Mouse (Mus musculus) cerebellum, postnatal 14 days (tissue): Measurements from ENCODE around the gene Ppp1r1b.

Source experiments
- DNase-seq, 2 experiments: peaks; one replicate each; pipeline ENCODE4 v3.0.0; 2021; ENCODE audit warnings: mixed read lengths in 2 of 2

Ppp1r1b gene

DNA sequence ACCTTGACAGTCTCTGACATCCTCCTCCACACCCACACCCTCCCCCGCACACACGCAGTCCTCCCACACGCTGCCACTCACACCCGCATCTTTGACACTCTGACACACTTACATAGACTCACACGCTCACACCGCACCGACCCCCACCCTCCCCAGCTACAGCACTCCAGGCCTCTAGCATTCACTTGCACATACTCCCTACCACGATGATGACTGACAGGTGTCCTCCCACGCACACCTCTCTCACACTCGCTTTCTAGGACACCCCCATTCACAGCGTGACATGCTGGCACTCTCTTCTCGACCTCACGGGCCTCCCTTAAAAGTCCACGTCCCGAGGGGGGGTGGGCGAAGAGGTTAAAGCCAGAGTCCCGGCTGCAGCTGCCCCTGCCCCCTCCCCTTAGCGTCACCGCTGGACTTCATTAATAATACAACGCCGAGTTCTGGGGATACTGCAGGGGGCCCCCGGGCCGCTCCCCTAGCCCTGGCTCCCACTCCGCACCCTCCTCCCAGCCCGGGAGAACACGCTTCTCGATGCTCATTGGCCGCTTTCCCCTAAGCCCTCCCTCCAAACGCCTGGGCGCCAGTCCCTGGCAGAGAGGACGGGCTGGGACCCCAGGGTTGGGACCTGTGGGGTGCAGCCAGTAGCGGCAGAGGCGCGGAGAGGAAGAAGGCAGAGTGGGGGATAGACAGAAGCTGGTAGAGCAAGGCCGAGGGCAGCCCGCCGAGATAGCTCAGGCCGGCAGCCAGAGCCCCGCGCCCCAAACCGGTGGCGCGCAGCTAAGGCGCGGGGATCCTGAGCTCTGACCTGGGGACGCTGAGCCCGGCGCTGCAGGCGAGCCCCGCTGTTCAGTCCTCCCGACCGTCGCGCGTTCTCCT lies at the start of gene Ppp1r1b:
Gene Ppp1r1b, plus strand, starts transcription at position 322 of the 879 bp plus-strand sequence.
- peak; percentile 79 to 83 for DNase-seq

DNA sequence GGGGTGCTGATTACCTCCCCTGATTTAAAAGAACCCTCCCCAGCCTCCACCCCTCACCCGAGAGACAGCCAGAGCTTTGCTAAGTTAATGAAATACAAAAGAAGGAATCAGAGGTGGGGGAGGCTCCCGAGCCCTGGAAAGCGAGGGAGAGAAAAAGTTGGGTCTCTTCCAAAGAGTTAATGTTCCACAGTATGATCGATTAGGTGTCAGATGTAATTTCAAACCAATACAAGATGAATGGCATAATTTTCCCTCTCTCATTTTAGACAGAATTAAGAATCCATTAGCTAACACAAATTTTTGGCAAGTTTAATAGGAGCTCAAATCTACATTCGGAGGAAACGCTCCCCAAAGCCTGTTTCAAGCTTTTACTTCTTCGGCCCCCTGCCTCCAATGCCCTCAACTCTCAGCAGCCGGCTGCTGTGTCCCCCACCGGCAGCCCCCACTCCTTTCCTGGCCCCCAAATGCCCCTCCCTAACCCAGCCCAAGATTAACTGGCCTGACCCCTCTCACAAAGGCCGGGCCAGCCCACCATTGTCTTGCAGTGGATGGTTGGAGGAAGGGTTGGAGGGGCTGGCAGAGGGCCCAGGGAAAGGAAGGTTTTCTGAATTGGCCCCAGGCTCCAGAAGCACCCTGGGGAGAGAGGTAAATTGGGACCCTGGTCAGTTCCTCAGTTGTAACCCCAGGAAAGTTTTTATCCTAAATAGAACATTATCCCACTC lies 49.6 kb upstream of the Ppp1r1b start:
- DNase-seq = peak in 1 of 2 experiments; percentile 43

DNA sequence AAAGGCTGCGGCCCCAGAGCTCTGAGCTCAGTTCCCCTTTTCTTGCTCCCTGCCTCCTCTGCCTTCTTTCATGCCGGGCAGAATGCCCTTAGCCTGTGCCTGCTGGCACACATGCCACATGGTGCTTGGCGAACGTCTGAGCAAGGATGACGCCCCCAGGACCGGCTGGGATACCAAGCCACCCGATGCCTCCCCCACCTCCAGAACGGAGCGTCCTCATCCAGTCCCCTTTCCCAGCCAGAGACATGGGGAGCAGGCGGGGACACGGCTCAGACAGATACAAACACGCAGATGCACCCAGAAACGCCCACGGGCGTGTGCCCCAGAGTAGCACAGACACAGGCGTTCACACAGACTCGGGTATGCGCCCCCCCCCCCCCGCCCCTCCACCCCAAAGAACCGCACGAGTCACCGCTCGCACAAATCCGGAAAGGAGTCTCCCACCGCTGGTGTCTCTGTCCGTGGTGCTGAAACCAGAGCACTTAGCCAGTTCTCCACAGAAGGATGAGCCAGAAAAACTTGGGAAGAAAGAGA lies 34.3 kb upstream of the Ppp1r1b start:
- DNase-seq = peak; percentile 80 to 81

DNA sequence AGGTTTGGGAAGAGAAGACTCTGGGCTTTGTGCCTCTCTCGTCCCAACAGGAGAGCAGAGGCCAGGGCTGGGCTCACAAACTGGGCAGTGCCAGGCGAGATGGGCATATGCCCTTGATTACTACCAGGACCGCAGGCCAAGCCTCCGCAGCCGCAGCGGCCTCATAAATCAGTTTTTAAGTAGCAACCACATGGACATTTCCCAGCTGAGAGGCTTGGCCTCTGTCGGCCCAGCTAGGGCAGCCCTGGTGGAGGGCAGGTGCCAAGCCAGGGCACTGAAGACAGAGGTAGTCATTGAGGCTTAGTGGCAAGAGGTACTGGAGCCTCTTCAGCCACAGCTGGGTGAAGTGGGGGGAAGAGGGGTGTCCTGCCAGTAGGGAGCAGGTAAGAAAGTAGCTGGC lies 30.7 kb upstream of the Ppp1r1b start:
- peak; percentile 46 to 49 for DNase-seq

DNA sequence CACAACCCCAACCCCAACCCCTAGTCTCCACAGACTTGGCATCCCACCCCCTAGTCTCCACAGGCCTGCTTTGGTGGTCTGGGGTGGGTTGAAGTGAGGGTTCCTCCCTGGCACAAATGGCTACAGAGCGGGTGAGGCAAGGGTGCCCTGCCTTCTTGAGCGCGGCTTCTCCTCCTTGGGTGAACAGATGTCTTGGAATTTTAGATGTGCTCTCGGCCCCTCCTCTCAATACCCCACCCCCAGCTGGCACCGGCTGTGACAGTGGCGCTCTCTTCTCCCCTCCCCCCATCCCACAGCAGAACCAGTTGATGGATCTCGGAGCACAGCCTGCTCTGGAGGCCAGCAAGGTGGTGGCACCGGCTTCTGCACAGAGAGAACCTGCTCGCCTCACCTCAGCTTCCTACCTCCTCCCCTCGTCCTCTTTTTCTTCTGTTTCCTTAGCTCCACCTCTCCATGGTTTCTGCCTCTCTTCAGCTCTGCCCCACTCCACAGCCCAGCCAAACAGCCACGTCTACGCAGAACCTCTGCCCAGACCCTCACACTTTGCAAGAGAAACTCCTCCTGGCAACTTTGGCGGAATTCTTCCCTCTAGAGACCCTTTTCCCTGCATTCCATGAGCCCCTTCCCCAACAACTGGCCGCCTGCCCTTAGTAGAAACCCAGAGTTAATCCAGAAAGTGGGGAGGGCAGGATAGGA lies 29.6 kb upstream of the Ppp1r1b start:
- peak; percentile 61 to 67 for DNase-seq

DNA sequence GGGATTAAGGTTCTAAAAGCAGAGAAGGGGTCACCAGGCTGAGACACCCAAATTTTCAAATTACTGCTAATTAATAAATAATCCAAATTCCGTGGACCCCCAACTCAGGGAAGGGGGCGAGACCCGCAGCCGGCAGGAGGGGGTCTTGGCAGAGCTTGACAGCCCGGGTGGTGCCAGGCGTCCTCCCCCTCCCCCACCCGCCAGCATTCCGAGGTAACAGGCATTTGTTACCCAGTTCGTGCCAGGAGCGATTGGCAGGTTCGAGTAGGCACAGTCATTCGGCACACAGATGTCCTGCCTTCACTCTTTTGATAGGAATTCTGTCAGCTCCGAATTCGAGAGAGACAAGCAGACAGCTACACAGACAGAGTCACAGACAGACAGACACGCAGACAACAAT lies 29.1 kb upstream of the Ppp1r1b start:
- DNase-seq = peak; percentile 85 to 87

DNA sequence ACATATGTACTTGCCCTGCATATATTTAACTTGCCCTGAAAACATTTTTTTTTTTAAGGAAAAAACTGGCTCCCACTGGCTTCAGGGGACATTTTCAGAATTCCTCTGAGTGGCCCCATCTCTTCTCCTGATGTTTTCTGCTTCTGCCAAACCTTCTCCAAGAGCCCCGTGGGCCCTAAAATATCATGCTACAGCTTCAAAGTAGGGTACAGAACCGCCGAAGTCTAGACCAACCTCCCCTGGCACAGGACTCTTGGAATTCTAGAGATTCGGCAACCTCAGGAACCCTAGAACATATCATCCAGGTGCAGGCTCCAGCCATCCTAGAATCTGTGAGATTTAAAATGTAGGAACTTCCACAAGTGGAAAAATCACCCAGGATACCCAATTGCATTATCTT lies 28.7 kb upstream of the Ppp1r1b start:
- DNase-seq = peak in 1 of 2 experiments; percentile 12

DNA sequence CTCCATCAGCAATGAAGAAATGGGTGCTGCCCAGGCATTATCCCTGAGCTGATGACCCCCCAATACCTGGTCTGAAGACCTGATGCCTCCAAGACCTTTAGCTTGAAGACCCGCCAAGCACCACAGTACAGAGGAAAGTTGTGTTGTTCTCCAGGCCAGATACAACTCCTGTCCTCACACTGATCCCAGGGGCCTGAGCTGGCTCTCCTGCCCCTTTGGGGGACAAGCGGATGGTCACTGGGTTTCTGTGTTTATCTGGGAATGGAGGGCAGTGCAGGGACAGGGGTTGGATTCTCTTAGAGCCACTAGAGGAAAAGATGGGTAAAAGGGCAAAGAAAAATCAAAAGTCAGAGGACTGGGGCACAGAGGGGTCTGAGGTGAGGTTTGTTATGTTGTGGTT lies 28.3 kb upstream of the Ppp1r1b start:
- DNase-seq = peak; percentile 44 to 49

DNA sequence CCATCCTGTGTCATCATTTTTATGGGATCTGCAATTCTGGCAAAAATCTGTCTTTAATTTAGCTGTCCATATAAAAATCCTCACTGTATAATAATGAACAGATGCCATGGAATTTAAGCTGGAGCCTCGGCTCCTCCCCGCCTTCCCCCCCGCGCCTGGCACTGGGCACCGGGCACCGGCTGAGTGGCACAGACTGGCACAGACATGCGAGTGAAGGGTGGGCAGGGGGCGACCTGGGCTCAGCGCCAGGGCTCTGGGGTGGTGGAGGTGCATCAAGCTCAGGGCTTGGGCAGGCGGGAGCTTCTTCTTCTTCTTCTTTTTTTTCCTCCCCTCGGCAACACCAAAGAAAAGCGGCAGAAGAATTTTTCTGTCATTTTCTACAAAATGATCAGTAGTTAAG lies 27.8 kb upstream of the Ppp1r1b start:
- DNase-seq = peak; percentile 94 to 95

DNA sequence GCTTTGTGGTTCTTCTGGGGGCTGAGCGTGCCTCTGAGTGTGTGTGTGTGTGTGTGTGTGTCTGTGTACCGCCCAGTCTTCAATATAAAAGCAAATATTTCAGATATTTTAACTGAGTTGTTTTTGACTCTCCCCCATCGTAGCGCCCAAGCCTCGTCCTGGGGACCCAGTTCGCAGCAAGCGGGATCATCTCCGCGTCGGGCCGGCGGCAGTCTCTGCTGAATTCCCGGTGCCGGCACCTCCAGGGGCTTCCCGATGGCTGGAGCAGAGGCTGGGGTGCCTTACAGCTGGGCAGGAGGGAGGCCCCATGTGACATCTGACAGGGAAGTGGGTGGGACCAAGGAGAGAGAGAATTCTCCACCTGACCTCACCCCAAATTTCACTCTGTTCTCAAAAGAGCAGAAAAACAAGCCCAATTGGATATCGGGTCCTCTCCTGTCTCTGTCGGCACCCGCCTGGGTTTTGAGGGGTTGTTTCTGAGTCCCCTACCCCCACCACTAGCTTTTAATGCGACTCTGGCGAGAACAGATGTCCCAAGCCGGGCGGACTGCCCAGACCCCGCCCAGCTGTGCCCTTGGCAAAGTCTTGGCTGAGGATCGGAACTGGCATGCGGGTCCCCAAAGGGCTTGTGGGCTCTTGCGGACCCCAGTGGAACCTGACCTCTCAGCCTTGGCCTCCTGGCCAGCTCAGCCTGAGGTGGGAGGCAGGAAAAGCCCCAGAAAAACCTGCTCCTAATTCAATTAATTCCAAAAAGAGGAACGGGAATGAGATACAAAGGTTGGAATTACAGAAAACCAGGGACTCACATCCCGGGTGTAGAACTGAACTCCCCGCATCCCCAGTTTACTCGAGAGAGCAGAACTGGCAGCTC lies 27.2 kb upstream of the Ppp1r1b start:
- peak; percentile 85 to 87 for DNase-seq

DNA sequence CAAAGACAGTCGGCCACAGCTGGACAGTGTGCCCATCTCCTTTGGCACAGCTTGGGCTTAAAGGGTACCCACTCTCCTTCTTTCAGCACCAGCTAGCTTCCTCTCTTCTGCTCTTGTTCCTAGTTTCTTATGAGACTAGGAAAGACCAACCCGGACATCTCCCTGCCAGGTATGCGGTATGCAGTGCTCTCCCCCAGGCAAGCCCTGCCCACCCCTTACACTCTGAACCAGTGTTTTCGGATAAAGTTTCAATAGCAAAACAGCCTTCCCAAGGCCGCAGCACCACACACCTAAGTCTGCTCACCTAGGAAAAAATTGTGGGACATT lies 26.6 kb upstream of the Ppp1r1b start:
- DNase-seq = no peak

DNA sequence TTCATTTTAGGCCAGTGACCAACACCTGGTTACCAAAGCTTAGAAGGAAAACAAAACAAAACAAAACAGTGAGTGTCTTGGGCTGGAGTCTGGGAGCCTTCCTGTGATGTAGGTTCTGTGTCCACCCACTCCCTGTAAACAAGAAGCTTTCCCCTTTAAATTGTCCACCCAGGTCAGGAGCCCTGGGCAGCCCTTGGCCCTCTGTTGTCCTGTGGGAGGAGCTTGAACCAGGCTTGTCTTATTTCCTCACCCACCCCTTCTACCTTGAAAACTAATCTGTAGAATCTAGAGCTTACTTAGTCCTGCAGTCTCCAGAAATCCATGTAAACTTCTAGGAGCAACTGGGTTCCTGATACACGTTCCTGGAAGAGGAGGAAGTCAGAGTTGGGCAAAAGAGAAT lies 26.0 kb upstream of the Ppp1r1b start:
- DNase-seq = peak in 1 of 2 experiments; percentile 41

DNA sequence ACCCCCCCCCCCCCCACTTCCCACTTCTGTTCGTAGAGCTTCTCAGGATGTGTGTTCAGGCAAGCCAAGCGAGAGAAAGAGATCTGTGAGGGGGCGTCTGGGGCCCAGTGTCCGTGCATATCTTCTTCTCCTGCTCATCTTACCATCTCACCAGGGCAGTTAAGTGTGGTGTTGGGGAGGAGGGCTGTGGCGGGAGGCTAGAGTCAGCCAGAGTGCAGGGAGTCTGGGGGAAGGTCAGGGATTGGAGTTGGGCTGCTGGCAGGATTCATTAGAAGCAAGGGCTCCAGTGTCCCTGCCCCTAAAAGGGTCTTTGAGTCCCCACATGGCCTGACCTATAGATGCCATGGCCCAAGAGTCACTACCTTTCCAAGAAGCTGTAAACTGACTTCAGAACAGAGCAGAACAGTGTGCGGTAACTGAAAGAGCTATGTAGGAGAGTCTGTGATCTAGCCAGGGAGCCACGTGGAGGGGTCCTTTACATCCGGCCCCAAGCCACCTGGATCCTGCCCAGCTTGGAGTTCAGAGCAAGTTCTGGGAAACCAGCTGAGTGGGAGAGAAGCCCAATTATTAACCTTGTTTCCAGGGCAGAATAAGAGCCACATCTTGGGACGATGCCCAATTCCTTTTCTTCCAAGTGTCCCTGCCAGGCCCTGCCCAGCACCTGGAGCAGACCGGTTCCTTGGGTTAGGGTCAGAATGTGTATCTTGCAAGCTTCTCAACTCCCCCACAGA lies 24.9 kb upstream of the Ppp1r1b start:
- DNase-seq = peak; percentile 69 to 70

DNA sequence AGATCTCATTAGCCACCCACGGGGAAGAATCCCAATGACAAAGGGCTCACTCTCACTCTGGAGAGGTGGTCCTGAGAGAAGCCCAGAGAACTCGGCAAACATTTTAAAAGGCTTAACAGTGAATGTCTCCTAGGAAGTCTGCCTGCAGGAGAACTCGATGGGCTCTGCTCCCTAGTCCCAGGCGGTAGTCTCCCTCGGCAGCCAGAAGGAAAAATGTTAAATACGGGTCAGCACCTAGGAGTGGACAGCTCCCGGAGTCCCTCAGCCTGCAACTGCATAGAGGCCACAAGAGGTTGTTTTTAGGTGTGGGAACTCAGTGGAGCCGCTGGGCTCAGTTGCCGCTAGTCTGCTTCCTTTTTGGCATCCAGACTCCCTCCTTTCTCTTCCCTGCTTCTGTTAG lies 24.3 kb upstream of the Ppp1r1b start:
- DNase-seq = peak; percentile 42 to 44

DNA sequence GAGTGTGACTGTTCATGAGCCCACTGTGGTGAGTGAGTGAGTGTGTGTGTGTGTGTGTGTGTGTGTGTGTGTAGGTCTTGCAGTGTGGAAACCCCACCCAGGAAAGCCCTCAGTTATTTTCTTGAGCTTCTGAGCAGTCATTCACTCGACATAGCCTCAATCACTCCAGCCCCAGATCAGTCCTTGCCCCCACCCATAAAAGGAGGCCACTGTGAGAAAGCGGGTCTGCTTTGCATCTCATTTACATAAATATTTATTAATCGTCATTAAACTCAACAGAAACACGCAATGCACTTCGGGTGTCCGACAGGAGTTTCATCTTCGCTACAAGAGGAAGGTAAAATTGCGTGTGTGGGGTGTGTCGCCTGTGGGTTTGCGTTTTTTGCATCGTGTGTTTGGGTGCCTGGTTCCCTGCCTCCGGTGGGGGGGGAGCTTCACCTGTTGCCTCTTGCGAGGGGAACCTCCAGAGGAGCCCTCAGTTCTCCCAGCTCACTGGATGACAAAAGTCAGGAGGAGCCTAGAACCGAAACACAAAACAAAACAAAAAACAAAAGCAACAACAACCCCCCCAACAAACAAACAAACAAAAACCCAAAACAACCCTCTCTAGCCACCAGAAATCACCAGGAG lies 22.9 kb upstream of the Ppp1r1b start:
- peak; percentile 55 to 63 for DNase-seq

DNA sequence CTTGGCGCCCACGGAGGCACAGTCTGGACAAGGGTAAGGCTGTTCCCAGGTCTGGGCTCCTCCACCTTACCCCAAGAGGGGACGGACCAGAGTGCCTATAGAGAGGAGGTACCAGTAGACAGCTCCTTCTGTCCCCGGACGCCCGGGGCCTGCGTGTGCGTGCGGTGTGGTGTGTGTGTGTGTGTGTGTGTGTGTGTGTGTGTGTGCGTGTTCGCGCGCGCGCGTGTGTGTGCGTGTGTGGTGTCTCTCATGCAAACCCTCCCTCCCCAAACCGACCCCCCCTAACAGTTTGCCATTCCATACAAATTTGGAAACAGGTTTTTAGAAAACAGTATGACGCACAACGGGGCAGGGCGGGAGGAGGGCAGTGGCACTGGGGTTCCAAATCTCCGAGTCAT lies 22.4 kb upstream of the Ppp1r1b start:
- peak in 1 of 2 experiments; percentile 62 for DNase-seq

DNA sequence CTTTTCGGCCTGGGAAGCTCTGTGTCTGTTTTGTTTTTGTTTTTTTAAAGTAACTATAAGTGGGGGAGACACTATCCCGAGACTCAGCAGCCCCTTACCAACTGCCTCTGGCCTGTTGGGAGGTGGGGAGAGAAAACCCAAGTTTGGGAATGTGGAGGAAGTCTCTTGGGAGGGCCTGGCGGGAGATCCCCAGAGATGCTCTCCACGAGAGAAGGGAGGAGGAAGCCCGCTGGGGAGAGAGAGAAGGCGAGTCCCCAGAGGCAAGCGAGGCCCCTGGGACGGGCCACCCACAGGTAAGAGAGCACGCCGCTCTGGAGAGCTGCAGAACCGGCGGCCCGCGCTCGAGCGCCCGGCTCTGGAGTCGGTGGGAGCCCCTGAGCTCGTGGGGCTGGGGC lies 21.5 kb upstream of the Ppp1r1b start:
- peak in 1 of 2 experiments; percentile 50 for DNase-seq

DNA sequence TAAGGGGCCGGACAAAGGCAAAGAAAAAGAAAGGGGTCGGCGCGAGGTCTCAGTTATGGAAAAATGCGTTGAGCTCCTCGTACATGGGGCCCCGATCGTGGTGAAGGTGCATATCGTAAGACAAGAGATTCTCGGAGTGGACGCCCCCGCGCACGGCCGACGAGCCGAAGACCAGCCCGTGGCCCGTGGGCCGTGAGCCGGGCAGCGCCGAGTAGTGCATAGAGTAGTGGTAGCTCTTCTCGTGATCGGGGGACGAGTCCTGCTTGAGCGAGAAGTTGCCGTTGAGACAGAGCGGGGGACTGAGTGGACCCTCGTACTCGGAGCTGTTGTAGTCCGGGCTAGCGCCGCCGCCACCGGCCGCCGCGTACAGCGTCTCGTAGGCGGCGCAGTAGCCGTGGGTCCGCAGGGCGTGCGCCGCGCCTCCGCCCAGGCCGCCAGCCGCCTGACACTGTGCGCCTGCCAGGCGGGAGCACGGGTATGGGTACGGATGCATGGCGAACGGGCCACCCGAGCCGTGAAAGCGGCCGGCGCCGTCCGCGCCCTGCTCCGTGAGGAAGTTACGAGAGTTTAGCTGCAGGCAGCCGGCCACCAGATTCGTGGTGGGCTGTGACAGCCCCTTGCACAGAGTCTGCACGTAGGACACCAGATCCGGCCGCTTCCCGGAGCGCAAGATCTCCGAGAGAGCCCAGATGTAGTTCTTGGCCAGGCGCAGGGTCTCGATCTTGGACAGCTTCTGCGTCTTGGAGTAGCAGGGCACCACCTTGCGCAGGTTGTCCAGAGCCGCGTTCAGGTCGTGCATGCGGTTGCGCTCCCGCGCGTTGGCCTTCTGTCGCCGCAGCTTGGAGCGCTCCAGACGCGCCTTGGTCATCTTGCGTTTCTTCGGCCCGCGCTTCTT lies 20.8 kb upstream of the Ppp1r1b start:
- DNase-seq = peak; percentile 65 to 78

DNA sequence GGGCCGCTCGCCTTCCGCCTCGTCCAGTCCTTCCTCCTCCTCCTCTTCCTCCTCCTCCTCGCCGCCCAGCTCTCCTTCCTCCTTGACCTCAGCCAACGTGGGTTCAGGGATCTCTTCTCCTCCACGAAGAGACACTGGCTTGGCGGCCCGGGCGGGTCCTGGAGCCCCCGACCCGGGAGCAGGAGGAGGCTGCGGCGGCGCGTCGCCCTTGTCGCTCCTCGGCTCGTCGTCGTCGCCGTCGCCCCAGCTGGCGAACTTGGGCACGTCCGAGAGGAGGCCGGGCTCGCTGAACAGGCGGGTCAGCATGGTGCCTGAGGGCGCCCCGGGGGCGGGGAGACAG lies 20.2 kb upstream of the Ppp1r1b start:
- DNase-seq = peak in 1 of 2 experiments; percentile 79
